Mouse (Mus musculus): Measurements from ENCODE around the gene Adam17. TPM values are rescaled to one million over a fixed set of nuclear protein-coding genes. Genes with fewer than 3 reads are reported as not detected.

The Adam17 gene
- polyA plus RNA-seq, 2 experiments: 34.7 to 40.7 TPM

DNA sequence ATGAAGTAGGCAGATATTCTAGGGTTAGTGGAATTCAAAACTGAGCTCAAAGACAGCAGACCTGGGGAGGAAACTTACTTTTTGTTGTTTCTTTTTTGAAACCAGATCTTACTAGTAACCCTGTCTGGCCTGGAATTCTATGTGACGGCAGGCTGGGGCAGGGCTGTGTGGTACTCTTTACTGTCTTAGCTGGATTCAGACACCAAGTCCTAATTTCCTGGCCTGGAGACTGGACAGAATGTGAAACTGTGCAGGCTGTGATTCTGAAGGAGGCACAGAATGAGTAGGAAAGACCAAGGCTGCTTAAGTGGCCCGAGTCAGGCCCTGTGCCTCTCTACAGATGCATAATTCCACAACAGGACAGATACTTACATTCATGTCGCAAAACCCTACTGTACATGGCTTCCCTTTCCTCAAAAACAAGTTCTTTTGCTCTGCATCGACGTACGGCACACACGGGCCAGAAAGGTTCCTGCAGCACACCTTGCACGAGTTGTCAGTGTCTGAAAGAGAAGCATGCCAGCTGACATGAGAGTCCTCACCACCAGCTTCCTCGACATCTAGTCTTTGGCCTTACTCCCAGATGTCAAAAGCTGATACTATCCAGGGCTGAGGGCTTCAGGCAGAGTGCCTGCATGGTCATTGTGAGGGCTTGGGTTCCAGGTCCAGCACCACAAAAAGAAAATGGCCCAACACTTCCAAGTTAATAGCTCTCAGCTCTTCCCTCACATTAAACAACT is 43.6 kb downstream of the Adam17 start:
- 91% methylated on average over 9 of the region's 9 CpGs for WGBS
- no peak for DNase-seq (ENCODE audit: low spot score)
- H3K27ac ChIP-seq (replicated peaks; ENCODE audit: low read depth, low read length): no peak overlapping the region
- H3K4me3 ChIP-seq (replicated peaks; ENCODE audit: low read length): no peak overlapping the region
- peaks cover 76% of the 10 kb centered on the region for H3K36me3 ChIP-seq (ENCODE audit: control insufficient read depth, insufficient read depth, low read length)
- H3K4me1 ChIP-seq (ENCODE audit: control insufficient read depth, insufficient read depth, low read length): no peaks in the 10 kb centered on the region
- H3K27me3 ChIP-seq (ENCODE audit: control insufficient read depth, insufficient read depth, low read length): no peaks in the 10 kb centered on the region
- no peak overlapping the region for H3K9ac ChIP-seq (ENCODE audit: low read depth, low read length, severe bottlenecking)
- H3K9me3 ChIP-seq (ENCODE audit: control insufficient read depth, low read length): no peaks in the 10 kb centered on the region
- no peak overlapping the region for H3K4me2 ChIP-seq (replicated peaks; ENCODE audit: low read depth, low read length, severe bottlenecking)
- no peak for ATAC-seq (ENCODE audit: low FRiP score, low read depth)
- TF ChIP-seq POLR2A (IDR thresholded peaks at IDR 0.05; ENCODE audit: borderline replicate concordance, extremely low read depth, insufficient read depth, insufficient read length): no peak

DNA sequence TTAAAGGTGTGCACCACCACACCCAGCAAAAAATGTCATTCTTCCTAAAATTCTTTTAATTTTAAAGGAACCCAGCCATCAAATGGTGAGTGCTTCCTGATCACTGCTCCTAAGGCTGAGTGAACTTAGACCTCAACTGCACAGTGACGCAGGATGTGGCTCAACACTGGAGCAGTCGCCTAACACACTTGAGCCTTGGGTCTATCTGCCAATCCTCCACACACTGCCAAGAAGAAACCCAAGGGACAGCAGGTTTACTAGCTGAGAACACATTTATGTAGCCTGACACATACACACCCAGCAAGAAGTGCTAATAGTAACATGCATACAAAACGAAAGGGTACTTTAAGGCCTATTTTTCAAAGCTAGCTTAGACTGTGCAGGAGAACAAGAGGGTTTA is 47.1 kb downstream of the Adam17 start:
- ATAC-seq (ENCODE audit: low FRiP score, low read depth) (no peak), DNase-seq (ENCODE audit: low spot score) (no peak)
- no peak for TF ChIP-seq POLR2A (IDR thresholded peaks at IDR 0.05; ENCODE audit: borderline replicate concordance, extremely low read depth, insufficient read depth, insufficient read length)
- Histone ChIP-seq H3K9me3 (ENCODE audit: control insufficient read depth, low read length) (no peaks in the 10 kb centered on the region), H3K4me3 (replicated peaks; ENCODE audit: low read length) (no peak overlapping the region), H3K4me1 (ENCODE audit: control insufficient read depth, insufficient read depth, low read length) (no peaks in the 10 kb centered on the region), H3K27me3 (ENCODE audit: control insufficient read depth, insufficient read depth, low read length) (no peaks in the 10 kb centered on the region), H3K4me2 (replicated peaks; ENCODE audit: low read depth, low read length, severe bottlenecking) (no peak overlapping the region), H3K9ac (ENCODE audit: low read depth, low read length, severe bottlenecking) (no peak overlapping the region), H3K27ac (replicated peaks; ENCODE audit: low read depth, low read length) (no peak overlapping the region), H3K36me3 (ENCODE audit: control insufficient read depth, insufficient read depth, low read length) (peaks cover 80% of the 10 kb centered on the region)
- WGBS: 80% methylated on average over 3 of the region's 3 CpGs

DNA sequence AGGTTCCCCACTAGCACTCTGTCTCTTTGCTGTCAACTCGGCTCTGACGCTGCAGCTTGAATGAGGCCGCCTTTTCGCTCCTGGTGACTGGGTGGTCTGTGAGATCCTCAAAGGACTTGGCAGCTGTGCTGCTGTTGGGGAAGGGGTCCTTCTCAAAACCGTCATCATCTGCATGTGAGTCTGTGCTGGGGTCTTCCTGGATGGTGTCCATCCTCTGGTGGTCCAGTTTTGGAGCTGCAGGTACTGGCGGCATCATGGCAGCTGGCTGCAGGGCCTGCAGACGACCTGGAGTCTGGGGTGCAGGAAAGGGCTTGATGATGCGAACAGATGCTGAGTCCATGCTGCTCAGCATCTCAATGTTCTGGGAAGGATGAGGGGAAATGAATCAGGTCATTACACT is 48.2 kb downstream of the Adam17 start:
- Histone ChIP-seq H3K9me3 (ENCODE audit: control insufficient read depth, low read length) (no peaks in the 10 kb centered on the region), H3K27me3 (ENCODE audit: control insufficient read depth, insufficient read depth, low read length) (no peaks in the 10 kb centered on the region), H3K4me2 (replicated peaks; ENCODE audit: low read depth, low read length, severe bottlenecking) (no peak overlapping the region), H3K9ac (ENCODE audit: low read depth, low read length, severe bottlenecking) (no peak overlapping the region), H3K4me1 (ENCODE audit: control insufficient read depth, insufficient read depth, low read length) (no peaks in the 10 kb centered on the region), H3K36me3 (ENCODE audit: control insufficient read depth, insufficient read depth, low read length) (peaks cover 82% of the 10 kb centered on the region), H3K4me3 (replicated peaks; ENCODE audit: low read length) (no peak overlapping the region), H3K27ac (replicated peaks; ENCODE audit: low read depth, low read length) (no peak overlapping the region)
- TF ChIP-seq POLR2A (IDR thresholded peaks at IDR 0.05; ENCODE audit: borderline replicate concordance, extremely low read depth, insufficient read depth, insufficient read length): no peak
- DNase-seq (ENCODE audit: low spot score) (no peak), ATAC-seq (ENCODE audit: low FRiP score, low read depth) (no peak)
- 87% methylated on average over 8 of the region's 8 CpGs for WGBS

DNA sequence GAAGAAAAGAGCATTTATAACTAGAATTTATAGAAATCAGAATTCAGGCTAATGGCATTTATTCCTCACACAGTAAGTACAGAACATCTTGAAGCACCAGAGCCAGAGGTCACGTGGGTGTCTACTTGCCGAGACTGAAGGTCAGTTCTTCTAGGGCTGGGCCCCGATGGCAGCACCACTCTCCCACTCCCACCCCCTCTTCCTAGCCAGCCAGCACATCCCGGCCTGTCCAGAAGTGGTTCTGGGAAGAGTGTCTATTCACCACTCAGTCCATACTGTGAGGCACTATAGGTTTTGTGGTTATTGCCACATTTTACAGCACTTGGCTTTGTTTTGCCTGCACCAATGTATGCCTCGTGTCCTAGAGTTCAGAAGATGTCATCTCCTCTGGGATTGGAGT is 49.3 kb downstream of the Adam17 start:
- no peak for DNase-seq (ENCODE audit: low spot score)
- ATAC-seq (ENCODE audit: low FRiP score, low read depth): no peak
- WGBS: 78% methylated on average over 5 of the region's 5 CpGs

DNA sequence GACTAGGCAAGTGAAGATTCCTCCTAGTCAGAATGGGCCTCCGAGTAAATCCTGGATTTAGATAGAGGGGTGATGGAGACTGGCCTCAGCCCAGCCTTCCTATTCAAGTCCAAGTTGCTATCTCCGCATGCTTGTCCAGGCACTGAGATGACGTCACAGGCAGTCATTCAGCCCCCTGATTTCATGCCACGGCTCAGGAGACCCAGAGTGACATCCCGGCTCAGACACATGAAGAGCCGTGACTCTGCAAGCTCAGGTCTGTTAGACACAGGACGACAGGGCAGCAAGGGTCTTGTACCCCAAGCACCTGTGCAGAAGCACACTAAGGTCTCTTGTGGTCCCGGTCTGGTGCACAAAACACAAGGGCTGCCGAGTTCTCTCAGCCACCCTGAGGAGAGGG is 50.6 kb downstream of the Adam17 start:
- Histone ChIP-seq H3K9me3 (ENCODE audit: control insufficient read depth, low read length) (no peaks in the 10 kb centered on the region), H3K4me1 (ENCODE audit: control insufficient read depth, insufficient read depth, low read length) (no peaks in the 10 kb centered on the region), H3K27me3 (ENCODE audit: control insufficient read depth, insufficient read depth, low read length) (no peaks in the 10 kb centered on the region), H3K36me3 (ENCODE audit: control insufficient read depth, insufficient read depth, low read length) (peaks cover 71% of the 10 kb centered on the region), H3K4me3 (replicated peaks; ENCODE audit: low read length) (no peak overlapping the region), H3K9ac (ENCODE audit: low read depth, low read length, severe bottlenecking) (no peak overlapping the region), H3K4me2 (replicated peaks; ENCODE audit: low read depth, low read length, severe bottlenecking) (no peak overlapping the region), H3K27ac (replicated peaks; ENCODE audit: low read depth, low read length) (no peak overlapping the region)
- 93% methylated on average over 9 of the region's 9 CpGs for WGBS
- ATAC-seq (ENCODE audit: low FRiP score, low read depth): no peak
- DNase-seq (ENCODE audit: low spot score): no peak
- no peak for TF ChIP-seq POLR2A (IDR thresholded peaks at IDR 0.05; ENCODE audit: borderline replicate concordance, extremely low read depth, insufficient read depth, insufficient read length)

More for the DNA sequence above, 49.3 kb downstream of the Adam17 start:
- no peak overlapping the region for H3K4me2 ChIP-seq (replicated peaks; ENCODE audit: low read depth, low read length, severe bottlenecking)
- no peak for TF ChIP-seq POLR2A (IDR thresholded peaks at IDR 0.05; ENCODE audit: borderline replicate concordance, extremely low read depth, insufficient read depth, insufficient read length)
- peaks cover 80% of the 10 kb centered on the region for H3K36me3 ChIP-seq (ENCODE audit: control insufficient read depth, insufficient read depth, low read length)
- H3K4me1 ChIP-seq (ENCODE audit: control insufficient read depth, insufficient read depth, low read length): no peaks in the 10 kb centered on the region
- no peaks in the 10 kb centered on the region for H3K27me3 ChIP-seq (ENCODE audit: control insufficient read depth, insufficient read depth, low read length)
- H3K4me3 ChIP-seq (replicated peaks; ENCODE audit: low read length): no peak overlapping the region
- H3K27ac ChIP-seq (replicated peaks; ENCODE audit: low read depth, low read length): no peak overlapping the region
- no peaks in the 10 kb centered on the region for H3K9me3 ChIP-seq (ENCODE audit: control insufficient read depth, low read length)
- H3K9ac ChIP-seq (ENCODE audit: low read depth, low read length, severe bottlenecking): no peak overlapping the region

Measured in limb, embryonic 14.5 days (tissue).